Mouse (Mus musculus) midbrain, embryonic 16.5 days (tissue): ENCODE results near the gene Nudt15. TPM values are rescaled to one million over a fixed set of nuclear protein-coding genes. Genes with fewer than 3 reads are reported as not detected.

ENCODE experiments used
- ATAC-seq: fragments of 200-750 bp; cut with Nextera tagmentation; 2 replicates; pipeline ENCODE4 v1.8.0; 2017; ENCODE audit warnings: moderate TSS enrichment
- H3K27ac ChIP-seq: fragments of 300-500 bp; sonication (generic); 2 replicates; pipeline ENCODE4 v1.5.1; 2014; ENCODE audit warnings: mild to moderate bottlenecking, low read length, mixed read lengths
- H3K27me3 ChIP-seq: fragments of 300-500 bp; sonication (generic); 2 replicates; pipeline ENCODE4 v1.6.1; 2014; ENCODE audit warnings: low read depth, low read length, mixed read lengths; ENCODE audit not compliant: control insufficient read depth, insufficient read depth
- H3K36me3 ChIP-seq: fragments of 300-500 bp; sonication (generic); 2 replicates; pipeline ENCODE4 v1.6.1; 2014; ENCODE audit warnings: mild to moderate bottlenecking, low read length, moderate library complexity, mixed read lengths; ENCODE audit not compliant: control insufficient read depth, insufficient read depth
- H3K4me1 ChIP-seq: fragments of 300-500 bp; sonication (generic); 2 replicates; pipeline ENCODE4 v1.6.1; 2014; ENCODE audit warnings: mild to moderate bottlenecking, low read length, mixed read lengths; ENCODE audit not compliant: control insufficient read depth, insufficient read depth
- H3K4me2 ChIP-seq: fragments of 300-500 bp; sonication (generic); 2 replicates; pipeline ENCODE4 v1.6.1; 2014; ENCODE audit warnings: mild to moderate bottlenecking, low read length, mixed read lengths
- H3K4me3 ChIP-seq: fragments of 300-500 bp; sonication (generic); 2 replicates; pipeline ENCODE4 v1.5.1; 2014; ENCODE audit warnings: low read depth, mild to moderate bottlenecking, low read length, moderate library complexity, mixed read lengths
- H3K9ac ChIP-seq: fragments of 300-500 bp; sonication (generic); 2 replicates; pipeline ENCODE4 v1.6.1; 2014; ENCODE audit warnings: low read depth, low read length, mixed read lengths
- H3K9me3 ChIP-seq: fragments of 300-500 bp; sonication (generic); replicated peaks from 2 replicates; pipeline ENCODE4 v1.6.1; 2014; ENCODE audit warnings: mild to moderate bottlenecking, low read length, mixed read lengths; ENCODE audit not compliant: control insufficient read depth, poor library complexity, severe bottlenecking
- whole genome bisulfite sequencing: fragments of 180-500 bp; shearing (Covaris S2); extraction: QIAGEN DNeasy Blood & Tissue Kit; methylation state at CpG from one replicate; pipeline ENCODE4 v1.1.7; 2014; 5-methylcytosine and 5-hydroxymethylcytosine counted together
- polyA plus RNA-seq: library from polyadenylated mRNA; unstranded; fragments of >200 nt; fragmentation: Nextera tagmentation; extraction: Ambion mirVana; gene quantifications from 2 replicates; pipeline ENCODE4 v1.2.1, GENCODE M21; 2015

Nudt15 gene
- polyA plus RNA-seq, 1 experiment from 2014 or later, result 7.7 TPM

DNA sequence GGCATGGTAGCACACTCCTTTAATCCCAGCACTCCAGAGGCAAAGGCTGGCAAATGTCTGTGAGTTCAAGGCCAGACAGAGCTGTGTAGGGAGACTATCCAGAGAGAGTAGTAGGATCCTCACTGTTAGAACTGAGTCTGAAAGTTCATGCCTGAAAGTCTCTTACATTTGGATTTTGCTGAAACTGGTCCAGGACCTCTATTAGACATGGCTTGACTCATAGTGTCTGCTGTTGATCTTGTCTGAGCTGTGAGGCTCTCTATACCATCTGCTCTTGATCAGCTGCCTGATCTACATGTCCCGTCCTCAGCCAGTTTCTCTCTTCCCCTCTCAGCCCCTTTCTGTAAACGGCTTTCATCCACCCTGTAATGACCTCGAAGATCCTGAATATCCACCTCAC, 69.7 kb downstream of the Nudt15 start:
- Histone ChIP-seq H3K4me2 (no peak overlapping the region), H3K9me3 (no peaks in the 10 kb centered on the region), H3K36me3 (no peaks in the 10 kb centered on the region), H3K9ac (no peak overlapping the region), H3K27me3 (no peaks in the 10 kb centered on the region), H3K4me1 (no peaks in the 10 kb centered on the region; the same call in 1 of the 2 replicates), H3K27ac (no peak overlapping the region), H3K4me3 (no peak overlapping the region)
- WGBS, result 84% methylated on average over 3 of the region's 3 CpGs
- ATAC-seq, result no peak

GRCm38 (mm10) chr14:73477077-73477476, 71.0 kb downstream of the Nudt15 start:
- no peak overlapping the region for H3K4me2 ChIP-seq
- no peak overlapping the region for H3K27ac ChIP-seq
- ATAC-seq, result no peak
- 96% methylated on average over 10 of the region's 10 CpGs for WGBS
- H3K4me1 ChIP-seq, result peaks cover 5% of the 10 kb centered on the region
- H3K9ac ChIP-seq, result no peak overlapping the region
- no peaks in the 10 kb centered on the region for H3K27me3 ChIP-seq
- H3K9me3 ChIP-seq, result no peaks in the 10 kb centered on the region
- no peak overlapping the region for H3K4me3 ChIP-seq
- H3K36me3 ChIP-seq, result no peaks in the 10 kb centered on the region

DNA sequence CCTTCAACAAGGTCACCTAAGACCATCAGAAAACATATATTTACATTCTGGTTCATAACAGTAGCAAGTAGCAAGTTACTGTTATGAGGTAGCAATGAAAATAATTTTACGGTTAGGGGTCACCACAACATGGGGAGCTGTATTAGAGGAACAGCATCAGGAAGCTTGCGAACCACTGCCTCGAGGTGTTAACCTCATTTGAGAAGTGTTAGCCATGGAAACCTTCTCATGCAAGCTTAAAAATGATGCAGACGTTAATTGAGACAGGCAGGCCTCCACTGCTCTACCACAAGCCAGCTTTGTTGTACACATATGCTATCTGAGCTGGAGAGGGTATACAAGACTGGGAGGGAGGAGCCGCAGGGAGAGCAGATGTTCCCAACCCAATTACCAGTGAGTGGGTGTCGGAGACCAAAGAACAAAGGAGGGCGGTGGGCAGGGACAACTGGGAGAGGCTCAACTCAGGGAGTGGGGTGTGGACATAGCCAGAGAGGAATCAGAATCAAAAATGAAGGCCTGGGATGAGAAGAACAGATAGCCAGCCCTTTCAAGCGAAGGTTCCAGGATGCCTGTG, 71.6 kb downstream of the Nudt15 start:
- 64% methylated on average over 8 of the region's 8 CpGs for WGBS
- no peak overlapping the region for H3K27ac ChIP-seq
- no peak overlapping the region for H3K9ac ChIP-seq
- no peak overlapping the region for H3K4me3 ChIP-seq
- H3K36me3 ChIP-seq, result no peaks in the 10 kb centered on the region
- no peak overlapping the region for H3K4me2 ChIP-seq
- H3K27me3 ChIP-seq, result no peaks in the 10 kb centered on the region
- peaks cover 5% of the 10 kb centered on the region for H3K4me1 ChIP-seq
- no peak for ATAC-seq
- no peaks in the 10 kb centered on the region for H3K9me3 ChIP-seq

DNA sequence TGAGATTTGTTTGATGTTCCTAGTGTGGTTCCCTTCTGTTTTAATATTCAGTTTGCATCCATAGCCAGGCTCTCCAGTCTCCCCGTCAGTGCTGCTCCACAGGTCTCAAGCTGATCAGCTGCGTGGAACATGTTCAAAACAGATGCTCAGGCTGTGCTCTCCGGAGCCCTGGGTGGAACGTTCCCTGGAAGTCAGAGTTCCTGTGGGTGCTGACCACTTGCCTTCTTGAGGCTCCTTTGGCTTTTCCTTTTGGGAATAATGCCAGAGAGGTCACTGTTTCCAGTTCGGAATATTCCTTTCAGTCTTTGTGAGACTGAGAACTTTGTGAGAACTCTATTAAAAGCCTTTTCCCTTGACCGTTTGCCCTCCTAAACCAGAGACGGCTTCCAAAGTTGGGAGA, 72.5 kb downstream of the Nudt15 start:
- H3K4me2 ChIP-seq, result no peak overlapping the region
- H3K4me1 ChIP-seq, result peaks cover 5% of the 10 kb centered on the region
- WGBS, result 64% methylated on average over 7 of the region's 7 CpGs
- no peak; the same call in 1 of the 2 replicates for ATAC-seq
- no peak overlapping the region for H3K4me3 ChIP-seq
- no peaks in the 10 kb centered on the region for H3K9me3 ChIP-seq
- no peaks in the 10 kb centered on the region for H3K36me3 ChIP-seq
- no peak overlapping the region for H3K27ac ChIP-seq
- H3K27me3 ChIP-seq, result no peaks in the 10 kb centered on the region
- no peak overlapping the region for H3K9ac ChIP-seq

- Histone ChIP-seq H3K4me1 (peaks cover 5% of the 10 kb centered on the region), H3K9me3 (no peaks in the 10 kb centered on the region)
Observed at GRCm38 (mm10) chr14:73474636-73475093, 73.4 kb downstream of the Nudt15 start.

DNA sequence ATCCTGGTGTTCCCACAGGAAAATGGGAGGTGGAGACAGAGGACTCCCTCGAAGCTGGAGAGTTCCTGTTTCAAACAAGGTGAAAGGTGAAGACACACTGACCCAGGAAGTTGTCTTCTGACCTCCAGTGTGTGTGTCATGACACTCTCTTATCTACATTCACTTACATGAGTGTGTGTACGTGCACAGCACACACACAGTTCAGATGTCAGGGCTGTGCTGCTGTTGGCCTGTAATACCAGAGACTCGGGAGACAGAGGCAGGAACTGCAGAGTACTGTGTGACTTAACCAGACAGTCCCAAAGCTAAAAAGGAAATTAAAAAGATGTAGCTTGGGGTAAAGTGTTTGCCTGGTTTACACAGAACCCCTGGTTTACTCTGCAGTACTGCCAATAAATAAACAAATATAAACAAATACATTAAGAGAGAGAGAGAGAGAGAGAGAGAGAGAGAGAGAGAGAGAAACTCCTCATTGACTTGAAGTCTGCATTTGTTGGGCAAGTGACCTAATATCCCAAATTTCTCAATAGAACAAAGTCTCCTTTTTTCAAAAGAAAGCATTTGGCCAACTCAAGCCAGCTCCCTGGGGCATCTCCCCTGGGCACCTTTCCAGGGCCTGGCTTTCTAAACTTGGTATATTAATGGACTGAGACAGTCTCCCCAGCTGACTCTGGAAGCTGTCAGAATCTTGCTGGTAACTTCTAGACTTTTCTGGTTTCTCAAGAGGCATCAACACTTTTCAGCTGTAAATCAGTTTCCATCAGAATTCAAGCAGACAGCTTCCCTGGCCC, 74.2 kb downstream of the Nudt15 start:
- 60% methylated on average over 3 of the region's 3 CpGs for WGBS
- Histone ChIP-seq H3K9ac (no peak overlapping the region), H3K9me3 (no peaks in the 10 kb centered on the region), H3K4me3 (no peak overlapping the region), H3K36me3 (no peaks in the 10 kb centered on the region), H3K4me1 (peaks cover 5% of the 10 kb centered on the region), H3K4me2 (no peak overlapping the region), H3K27me3 (no peaks in the 10 kb centered on the region), H3K27ac (peak overlapping the region; percentile 51)
- ATAC-seq, result no peak

More at GRCm38 (mm10) chr14:73474636-73475093, 73.4 kb downstream of the Nudt15 start:
- Histone ChIP-seq H3K4me3 (no peak overlapping the region), H3K27ac (peak overlapping the region; percentile 51), H3K36me3 (no peaks in the 10 kb centered on the region), H3K9ac (no peak overlapping the region), H3K4me2 (no peak overlapping the region), H3K27me3 (no peaks in the 10 kb centered on the region)
- 0 out of 2 replicates have a peak, but pooled peaks have one; percentile 57 for ATAC-seq
- WGBS, result 26% methylated on average over 7 of the region's 7 CpGs

- Histone ChIP-seq H3K4me3 (no peak overlapping the region), H3K27ac (no peak overlapping the region), H3K9ac (no peak overlapping the region), H3K36me3 (no peaks in the 10 kb centered on the region), H3K27me3 (no peaks in the 10 kb centered on the region), H3K4me1 (peaks cover 5% of the 10 kb centered on the region), H3K9me3 (no peaks in the 10 kb centered on the region), H3K4me2 (no peak overlapping the region)
- ATAC-seq, result peak; percentile 53; the same call in 1 of the 2 replicates
- WGBS, result 42% methylated on average over 7 of the region's 7 CpGs
Observed at GRCm38 (mm10) chr14:73472205-73472604, 75.8 kb downstream of the Nudt15 start.

DNA sequence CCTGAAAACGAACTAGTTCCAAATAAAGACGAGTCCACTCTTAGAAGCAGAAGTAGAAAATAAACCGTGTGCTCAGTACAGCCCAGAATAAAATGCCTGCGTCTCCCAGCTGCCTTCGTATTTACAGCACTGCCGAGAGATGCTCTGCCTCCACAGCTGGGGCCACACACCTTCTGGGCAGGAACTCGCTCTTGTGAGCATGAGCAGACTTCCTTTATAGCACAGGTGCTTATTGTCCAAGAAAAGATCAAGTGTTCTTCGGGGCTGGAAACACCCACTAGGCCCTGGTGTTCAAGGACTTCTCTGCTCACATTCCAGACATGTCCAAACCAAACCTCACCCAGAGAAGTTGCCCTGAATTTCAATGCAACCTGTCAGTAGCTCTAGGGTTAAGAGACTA, 77.4 kb downstream of the Nudt15 start:
- no peaks in the 10 kb centered on the region for H3K9me3 ChIP-seq
- H3K9ac ChIP-seq, result no peak overlapping the region
- H3K27ac ChIP-seq, result no peak overlapping the region
- peaks cover 5% of the 10 kb centered on the region for H3K4me1 ChIP-seq
- 82% methylated on average over 8 of the region's 8 CpGs for WGBS
- H3K4me3 ChIP-seq, result no peak overlapping the region
- H3K27me3 ChIP-seq, result no peaks in the 10 kb centered on the region
- no peak overlapping the region for H3K4me2 ChIP-seq
- H3K36me3 ChIP-seq, result no peaks in the 10 kb centered on the region
- ATAC-seq, result no peak

- Histone ChIP-seq H3K9ac (no peak overlapping the region), H3K4me3 (no peak overlapping the region), H3K27ac (no peak overlapping the region), H3K4me1 (peaks cover 5% of the 10 kb centered on the region), H3K27me3 (no peaks in the 10 kb centered on the region), H3K9me3 (no peaks in the 10 kb centered on the region), H3K36me3 (no peaks in the 10 kb centered on the region), H3K4me2 (no peak overlapping the region)
- no peak for ATAC-seq
- 47% methylated on average over 7 of the region's 7 CpGs for WGBS
Observed at GRCm38 (mm10) chr14:73469506-73469905, 78.5 kb downstream of the Nudt15 start.
